Comparison of ENCODE assay signal across 9 mouse cellular contexts in the genomic region with DNA sequence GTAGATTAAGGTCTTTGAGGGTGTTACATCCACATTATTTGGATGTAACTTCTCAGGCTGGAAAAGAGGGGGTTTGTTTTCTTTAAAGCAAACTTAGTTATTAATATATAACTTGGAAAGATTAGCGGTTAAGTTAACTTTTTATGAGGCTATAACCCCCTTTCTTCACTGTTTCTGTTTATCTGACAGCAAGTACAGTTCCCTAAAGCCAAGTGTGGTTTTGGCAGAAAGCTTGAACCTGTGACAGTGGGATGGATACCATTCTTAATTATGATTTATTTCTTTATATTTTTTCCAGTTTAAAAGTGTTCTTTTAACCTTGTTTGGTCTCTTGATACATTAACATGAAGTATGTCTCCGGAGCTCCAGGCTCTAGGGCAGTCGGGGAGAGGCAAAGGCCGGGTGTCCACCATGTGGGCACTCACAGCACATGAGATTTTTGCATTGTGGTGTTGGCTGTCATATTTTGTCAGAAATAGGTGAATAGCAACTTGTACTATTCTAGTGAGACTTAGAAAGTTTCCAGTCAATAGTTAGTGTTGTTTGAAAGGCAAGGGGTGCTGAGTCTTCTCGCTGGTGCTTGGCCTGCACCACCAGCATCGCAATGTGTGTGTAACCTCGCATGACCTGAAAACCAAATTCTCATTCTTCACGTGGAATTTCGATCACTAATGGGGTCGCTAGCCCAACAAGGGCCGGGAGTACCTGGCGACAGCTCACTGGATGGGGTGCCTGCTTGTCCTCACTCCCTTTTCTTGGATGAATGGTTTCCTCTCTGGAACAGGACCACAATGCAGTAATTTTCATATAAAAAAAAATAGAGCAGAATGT. TPM values are rescaled to one million over a fixed set of nuclear protein-coding genes. Genes with fewer than 3 reads are reported as not detected.
DNase-seq lines count a peak whose midpoint lies in the region; ATAC-seq and TF ChIP-seq lines count a peak whose summit lies in the region.
"Had no signal": no experiment of that assay in that cellular context is flagged by ENCODE, and none has a peak within 500 bp of the region (broad histone marks: within the 10 kb centered on the region; RNA-seq: fewer than 3 reads in every experiment).

No protein-coding gene starts in this region.

- peaks cover 10% of the 10 kb centered on the region for H3K4me1 ChIP-seq in heart, embryonic 11.5 days (ENCODE audit: control insufficient read depth, insufficient read depth, low read length)
- peaks cover 6 to 9% of the 10 kb centered on the region in 2 experiments; a peak in 3 of 4 replicates for H3K4me1 ChIP-seq in ES-E14 (ENCODE audit: control insufficient read depth in 2 of 2, insufficient read depth in 2 of 2, low read length in 2 of 2, poor library complexity in 1 of 2)
- H3K4me1 ChIP-seq in forebrain, embryonic 14.5 days (ENCODE audit: control insufficient read depth, insufficient read depth, low read length): peaks cover 13% of the 10 kb centered on the region
- peaks cover 9 to 13% of the 10 kb centered on the region in 2 experiments for H3K4me1 ChIP-seq in liver, embryonic 14.5 days (replicated peaks; ENCODE audit: control insufficient read depth in 2 of 2, insufficient read depth in 2 of 2, low read length in 1 of 2)

- no peak for ATAC-seq in heart, embryonic 11.5 days (replicated peaks; ENCODE audit: insufficient number of reproducible peaks, low FRiP score, low TSS enrichment)
- ATAC-seq in forebrain, embryonic 14.5 days: no peak
- ATAC-seq in liver, embryonic 14.5 days (ENCODE audit: insufficient read depth): no peak
- ATAC-seq: CD4-positive, CD25-positive, alpha-beta regulatory T cell, adult 4 months had no signal

- H3K27ac ChIP-seq in heart, embryonic 11.5 days (ENCODE audit: low read depth, low read length): no peak overlapping the region
- no peak overlapping the region for H3K27ac ChIP-seq in ES-E14 (ENCODE audit: insufficient read depth, low read depth, low read length, poor library complexity, severe bottlenecking)
- H3K27ac ChIP-seq in forebrain, embryonic 14.5 days (ENCODE audit: low read depth, low read length): no peak overlapping the region
- no peak overlapping the region for H3K27ac ChIP-seq in liver, embryonic 14.5 days

- TF ChIP-seq EP300 in liver, embryonic 14.5 days (IDR thresholded peaks at IDR 0.05; ENCODE audit: low read depth): no peak

- 65% methylated on average over 12 of the region's 12 CpGs for WGBS in heart, embryonic 11.5 days (ENCODE audit: insufficient replicate concordance)
- 53% methylated on average over 12 of the region's 12 CpGs for WGBS in forebrain, embryonic 14.5 days
- 73% methylated on average over 12 of the region's 12 CpGs for WGBS in liver, embryonic 14.5 days (ENCODE audit: insufficient replicate concordance)

- no peak for DNase-seq in heart, adult 8-10 months (ENCODE audit: low spot score)
- DNase-seq in ES-E14 (ENCODE audit: low read depth, low spot score): no peak
- no peak for DNase-seq in forebrain, embryonic 14.5 days (ENCODE audit: low spot score)
- no peak for DNase-seq in liver, embryonic 14.5 days (ENCODE audit: low read depth in 3 of 3, low spot score in 3 of 3)
- no peak for DNase-seq in ovary, postnatal 14 days (ENCODE audit: low spot score)
- DNase-seq in cerebellum, postnatal 10 days: no peak
- no peak for DNase-seq in gastrocnemius, postnatal 25 days

- in situ Hi-C loops in ES-E14 (cut with MboI; ENCODE audit: low sequenced_read_pairs in 2 of 2, unreplicated experiment in 2 of 2): loop anchor here (5.0 to 10.0 kb wide), 3 partner anchors 101 to 221 kb away; no protein-coding TSS in a partner anchor

- no peaks in the 10 kb centered on the region for H3K9me3 ChIP-seq in heart, embryonic 11.5 days (replicated peaks; ENCODE audit: control insufficient read depth, low read length)
- no peaks in the 10 kb centered on the region for H3K9me3 ChIP-seq in ES-E14 (ENCODE audit: control insufficient read depth, insufficient read depth, low read depth, low read length)
- no peaks in the 10 kb centered on the region for H3K9me3 ChIP-seq in forebrain, embryonic 14.5 days (replicated peaks; ENCODE audit: control insufficient read depth, low read length)
- no peaks in the 10 kb centered on the region for H3K9me3 ChIP-seq in liver, embryonic 14.5 days (ENCODE audit: control insufficient read depth, low read length)

- peaks cover 12% of the 10 kb centered on the region for H3K27me3 ChIP-seq in heart, embryonic 11.5 days (ENCODE audit: control insufficient read depth, insufficient read depth, low read length)
- peaks cover 8% of the 10 kb centered on the region; the same call in 1 of the 2 replicates for H3K27me3 ChIP-seq in forebrain, embryonic 14.5 days (replicated peaks; ENCODE audit: control insufficient read depth, insufficient read depth, low read length)
- H3K27me3 ChIP-seq in liver, embryonic 14.5 days (ENCODE audit: control insufficient read depth, insufficient read depth, low read length): peaks cover 15% of the 10 kb centered on the region

- no peak for TF ChIP-seq CTCF in liver, embryonic 14.5 days (IDR thresholded peaks at IDR 0.05; ENCODE audit: low read depth)

- H3K4me2 ChIP-seq in heart, embryonic 11.5 days: peak overlapping the region; percentile 97
- H3K4me2 ChIP-seq in forebrain, embryonic 14.5 days (ENCODE audit: low read length): peak overlapping the region; percentile 99
- peak overlapping the region; percentile 95 for H3K4me2 ChIP-seq in liver, embryonic 14.5 days (ENCODE audit: low read depth)

- H3K9ac ChIP-seq in heart, embryonic 11.5 days (ENCODE audit: low read depth, low read length): no peak overlapping the region
- no peak overlapping the region for H3K9ac ChIP-seq in ES-E14 (ENCODE audit: insufficient read depth, low read depth, low read length, poor library complexity, severe bottlenecking)
- no peak overlapping the region for H3K9ac ChIP-seq in forebrain, embryonic 14.5 days (ENCODE audit: low read length)
- no peak overlapping the region for H3K9ac ChIP-seq in liver, embryonic 14.5 days (replicated peaks)

- no peak overlapping the region for H3K4me3 ChIP-seq in heart, embryonic 11.5 days (ENCODE audit: low read depth, low read length)
- H3K4me3 ChIP-seq in ES-E14 (ENCODE audit: insufficient read depth in 1 of 2, low read depth in 1 of 2, low read length in 2 of 2, poor library complexity in 1 of 2, severe bottlenecking in 1 of 2): peak overlapping the region; percentile 32 to 97; a peak in 3 of 4 replicates
- H3K4me3 ChIP-seq in forebrain, embryonic 14.5 days (ENCODE audit: low read depth, low read length): 0 out of 2 replicates have a peak overlapping the region, but pooled peaks have one; percentile 84
- H3K4me3 ChIP-seq in liver, embryonic 14.5 days (ENCODE audit: insufficient read depth in 1 of 2, low read depth in 2 of 2, low read length in 2 of 2): peak overlapping the region in 1 of 2 experiments; percentile 78; a peak in 2 of 4 replicates

- H3K36me3 ChIP-seq in heart, embryonic 11.5 days (ENCODE audit: control insufficient read depth, insufficient read depth, low read length): no peaks in the 10 kb centered on the region
- H3K36me3 ChIP-seq in ES-E14 (ENCODE audit: control insufficient read depth, insufficient read depth, low read length, poor library complexity, severe bottlenecking): no peaks in the 10 kb centered on the region
- no peaks in the 10 kb centered on the region for H3K36me3 ChIP-seq in forebrain, embryonic 14.5 days (ENCODE audit: control insufficient read depth, insufficient read depth, low read length)
- H3K36me3 ChIP-seq in liver, embryonic 14.5 days (replicated peaks; ENCODE audit: control insufficient read depth, insufficient read depth, low read depth): no peaks in the 10 kb centered on the region

TF ChIP-seq in ES-E14, 5 proteins besides CTCF, POLR2A, EP300 and RAD21:
- TF ChIP-seq ZC3H11A (IDR thresholded peaks at IDR 0.05; ENCODE audit: borderline replicate concordance, low read depth, low read length): no peak
- no peak for TF ChIP-seq HCFC1 (IDR thresholded peaks at IDR 0.05; ENCODE audit: borderline replicate concordance, insufficient read depth, low read length)
- no peak for TF ChIP-seq ZNF384 (IDR thresholded peaks at IDR 0.05; ENCODE audit: low read depth, low read length)
- TF ChIP-seq MAFK (IDR thresholded peaks at IDR 0.05; ENCODE audit: insufficient read depth, low read depth, low read length): no peak
- TF ChIP-seq CHD2 (IDR thresholded peaks at IDR 0.05; ENCODE audit: low read depth, low read length): no peak

RNA-seq across cellular contexts. Expression of a gene that starts 2.8 kb away (rescaled TPM):
- polyA plus RNA-seq in heart, embryonic 11.5 days (2014; fragmentation: Nextera tagmentation; extraction: Ambion mirVana): 3.7 and 4.1 TPM in 2 replicates
- total RNA-seq in heart, adult 8-10 months (2022): 1 to 10 TPM; 5.2 to 8.4 (median 6.0) TPM
- total RNA-seq in ES-E14 (2012; rRNA removed): 43.2 and 75.7 TPM in 2 replicates
- polyA plus RNA-seq in forebrain, embryonic 14.5 days (2014; fragmentation: Nextera tagmentation; extraction: Ambion mirVana): 2.8 and 4.1 TPM in 2 replicates
- polyA plus RNA-seq in liver, embryonic 14.5 days (2012; rRNA removed): 1.2 and 1.7 TPM in 2 replicates
- 1.5 and 2.6 TPM in 2 replicates for polyA plus RNA-seq in liver, embryonic 14.5 days (2014; fragmentation: Nextera tagmentation; extraction: Ambion mirVana)
- 1 to 10 TPM; 3.2 to 3.4 TPM for total RNA-seq in gastrocnemius, postnatal 25 days (2021)

RNA-seq across cellular contexts. Expression of a gene that starts 56.9 kb away (rescaled TPM):
- polyA plus RNA-seq in heart, embryonic 11.5 days (2014; fragmentation: Nextera tagmentation; extraction: Ambion mirVana): 47.6 and 54.2 TPM in 2 replicates
- total RNA-seq in heart, adult 8-10 months (2022): 100 to 1,000 TPM in 2 of 4 experiments, 10 to 100 TPM in 2; 91.3 to 104 (median 98.7) TPM
- total RNA-seq in ES-E14 (2012; rRNA removed): 10.2 and 11.0 TPM in 2 replicates
- 19.8 and 22.6 TPM in 2 replicates for polyA plus RNA-seq in forebrain, embryonic 14.5 days (2014; fragmentation: Nextera tagmentation; extraction: Ambion mirVana)
- 3.8 and 5.1 TPM in 2 replicates for polyA plus RNA-seq in liver, embryonic 14.5 days (2012; rRNA removed)
- 12.8 and 13.4 TPM in 2 replicates for polyA plus RNA-seq in liver, embryonic 14.5 days (2014; fragmentation: Nextera tagmentation; extraction: Ambion mirVana)
- total RNA-seq in gastrocnemius, postnatal 25 days (2021): 10 to 100 TPM; 87.8 to 90.3 TPM
